Mouse (Mus musculus): ENCODE data around the gene Olfr777.
"Not testable (repeated sequence)": the region's sequence is repeated elsewhere in the genome, so short reads cannot be mapped to it uniquely, and the experiment has no call there.

Olfr777 gene

DNA sequence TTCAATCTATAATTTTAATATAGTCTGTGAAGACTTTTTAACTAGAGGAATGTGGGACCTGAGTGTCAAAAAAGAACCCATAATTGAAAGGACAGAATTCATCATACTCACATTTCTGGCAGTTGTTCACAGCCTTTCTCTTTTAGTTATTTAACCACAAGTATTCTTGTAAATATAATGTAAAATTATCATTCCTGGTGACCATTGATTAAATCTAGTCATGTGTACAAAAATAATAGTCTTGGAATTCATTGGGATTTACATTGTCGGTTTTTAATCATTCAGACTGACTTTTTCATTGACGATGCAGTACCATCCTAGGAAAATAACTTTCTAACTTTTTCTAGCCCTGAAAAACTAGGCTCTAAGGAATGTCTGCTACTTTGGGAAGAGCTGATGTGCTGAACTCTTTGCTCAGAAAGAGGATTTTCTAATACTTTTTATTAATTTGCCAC is at the start of gene Olfr777:
Gene Olfr777 (minus strand): TSS at position 405 of the 455 bp plus-strand sequence.
- DNase-seq: no peak

GRCm38 (mm10) chr10:129317817-129318216 is 46.5 kb upstream of the Olfr777 start, which contains the start of gene Olfr780:
Gene Olfr780 (plus strand): TSS chr10:129318117.
- no peak for DNase-seq

DNA sequence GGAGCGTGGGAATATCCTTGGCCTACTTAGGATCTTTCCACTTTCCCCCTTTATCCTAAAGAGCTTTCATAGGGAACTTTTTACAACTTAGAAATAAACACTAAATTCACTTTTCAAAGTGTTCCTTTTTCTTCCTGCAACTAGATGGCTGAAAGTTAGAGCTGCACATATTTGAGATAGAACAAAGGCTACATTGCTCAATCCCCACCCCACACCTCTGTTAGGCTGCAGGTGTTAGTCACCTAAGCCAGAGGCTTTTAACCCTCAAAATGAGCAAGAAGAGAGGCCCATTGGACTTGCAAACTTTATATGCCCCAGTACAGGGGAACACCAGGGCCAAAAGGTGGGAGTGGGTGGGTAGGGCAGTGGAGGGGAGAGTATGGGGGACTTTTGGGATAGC is 42.2 kb upstream of the Olfr777 start:
- not testable (repeated sequence) for DNase-seq

GRCm38 (mm10) chr10:129312973-129313372 is 41.7 kb upstream of the Olfr777 start:
- DNase-seq: not testable (repeated sequence)

DNA sequence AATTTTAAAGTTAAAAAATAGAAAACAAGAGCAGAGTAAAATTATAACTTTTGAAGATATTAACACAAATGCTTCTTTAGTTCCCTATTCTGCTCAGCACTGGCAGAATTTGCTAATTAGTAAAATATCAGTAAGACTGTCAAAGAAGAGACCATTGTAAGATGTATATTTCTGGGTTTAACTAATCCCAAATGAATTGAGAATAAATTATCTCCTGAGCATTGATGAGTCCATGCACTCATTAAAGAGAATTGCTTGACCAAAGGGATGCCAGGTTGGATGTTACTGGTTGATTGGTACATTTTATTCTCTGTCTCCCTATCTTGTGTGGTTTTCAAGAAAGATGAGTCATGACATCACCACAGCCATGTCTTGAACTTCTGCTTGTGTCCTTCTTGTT is 12.5 kb downstream of the Olfr777 start, which contains the start of gene Olfr776:
Gene Olfr776 (plus strand): TSS at position 301 of the 400 bp plus-strand sequence.
- DNase-seq: no peak

GRCm38 (mm10) chr10:129248112-129248511 is 23.2 kb downstream of the Olfr777 start, which contains the start of gene Olfr775:
Gene Olfr775 (plus strand): TSS chr10:129248412.
- DNase-seq: no peak

GRCm38 (mm10) chr10:129235904-129236303 is 35.4 kb downstream of the Olfr777 start, which contains the start of gene Olfr774:
Gene Olfr774 (plus strand): TSS chr10:129236204.
- no peak for DNase-seq

DNA sequence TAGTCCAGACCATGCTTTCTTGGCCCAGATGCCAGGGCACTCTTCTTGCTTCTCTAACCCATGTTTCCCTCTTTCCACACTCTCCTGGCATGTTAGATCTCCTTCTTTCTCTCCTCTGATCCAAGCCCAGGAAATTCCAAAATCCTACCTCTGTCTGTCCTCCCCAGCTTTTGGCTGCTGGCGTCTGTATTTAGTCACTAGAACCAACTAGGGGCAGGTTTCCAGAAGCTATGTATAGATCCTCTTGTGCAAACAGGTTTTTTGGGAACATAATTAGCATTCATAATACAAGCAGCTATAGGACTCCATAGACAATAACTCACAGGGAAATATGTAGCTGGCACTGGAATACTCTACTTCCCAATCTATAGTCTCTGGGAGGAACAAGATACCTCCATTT is 40.5 kb downstream of the Olfr777 start:
- no peak for DNase-seq

Data from spleen, adult 18-20 months (tissue).